Mouse (Mus musculus) central nervous system, embryonic 11.5 days (tissue): ENCODE results near the gene Shisa7. TPM values are rescaled to one million over a fixed set of nuclear protein-coding genes. Genes with fewer than 3 reads are reported as not detected.

Experiments
- polyA plus RNA-seq: library from polyadenylated mRNA; depleted of rRNA; stranded (reverse); fragments of >200 nt; gene quantifications from 2 replicates; pipeline ENCODE4 v1.2.3, GENCODE M21; 2012; rRNA removed

Shisa7 gene
- 14.0 and 22.4 TPM in 2 replicates for polyA plus RNA-seq

GRCm38 (mm10) chr7:4844245-4844916 lies at the start of gene Shisa7:
Gene Shisa7, minus strand, starts transcription at chr7:4844696.

DNA sequence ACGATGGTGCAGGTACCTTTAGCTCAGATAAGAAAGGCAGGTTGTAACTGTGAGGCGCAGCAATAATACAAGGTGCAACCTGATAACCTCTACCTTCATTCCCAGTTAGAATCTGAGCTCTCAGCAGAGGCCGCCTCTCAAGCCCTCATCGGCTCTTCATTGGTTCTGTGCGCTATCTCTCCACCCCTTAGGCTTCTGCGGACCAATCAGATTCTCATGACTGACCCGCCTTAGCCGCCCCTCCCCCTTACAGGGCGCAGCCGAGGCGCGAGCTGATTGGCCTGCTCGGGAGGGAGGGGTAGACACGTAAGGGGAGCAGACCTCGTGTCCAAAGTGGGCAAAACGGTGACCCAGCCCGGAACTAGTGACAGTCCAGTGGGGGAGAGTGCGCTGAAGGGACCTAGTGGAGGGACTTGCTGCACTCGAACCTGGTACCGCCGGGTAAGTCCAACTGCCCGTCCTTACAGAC lies 32.3 kb upstream of the Shisa7 start, which contains the start of gene Isoc2a:
TSS of gene Isoc2a (plus strand) at position 401 of the 469 bp plus-strand sequence.

GRCm38 (mm10) chr7:4870133-4870532 lies 25.6 kb upstream of the Shisa7 start, which contains the start of gene Isoc2b:
Gene Isoc2b, minus strand, starts transcription at chr7:4870258.

GRCm38 (mm10) chr7:4812303-4813104 lies 32.0 kb downstream of the Shisa7 start, which contains the start of gene Ube2s:
Gene Ube2s, minus strand, starts transcription at chr7:4812590.

GRCm38 (mm10) chr7:4792278-4793212 lies 52.0 kb downstream of the Shisa7 start, which contains the start of gene Rpl28:
Gene Rpl28, plus strand, starts transcription at chr7:4792874.

DNA sequence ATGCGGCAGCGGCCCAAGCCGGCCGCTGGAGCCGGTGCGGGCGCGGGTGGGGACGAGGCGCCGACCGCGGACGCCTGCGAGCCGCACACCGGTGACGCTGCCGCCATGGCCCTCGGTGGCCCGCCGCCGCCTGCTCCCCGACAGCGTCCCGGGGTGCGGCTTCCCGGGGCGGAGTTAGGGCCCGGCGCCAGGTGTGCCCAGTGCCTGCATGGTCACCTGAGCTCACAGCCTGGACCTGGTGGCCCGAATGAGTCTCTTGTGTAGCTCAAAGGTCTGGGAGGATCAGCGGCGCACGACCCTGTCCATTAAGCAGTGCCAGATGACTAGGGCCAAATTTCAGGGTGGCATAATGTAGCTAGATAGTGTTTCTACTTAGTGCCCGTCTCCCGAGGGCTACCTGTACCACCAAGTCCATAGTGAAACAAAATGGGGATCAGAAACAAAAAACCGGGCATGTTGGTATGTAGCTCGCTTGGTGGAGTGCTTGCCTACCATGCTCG lies 55.0 kb downstream of the Shisa7 start, which contains the start of gene Tmem238:
TSS of gene Tmem238 (minus strand) at position 221 of the 500 bp plus-strand sequence.

GRCm38 (mm10) chr7:4782759-4783158 lies 61.7 kb downstream of the Shisa7 start, which contains the start of the genes Il11 and Tmem190:
Gene Il11, minus strand, starts transcription at chr7:4782859.
Gene Tmem190, plus strand, starts transcription at chr7:4782937.

Other genes starting within 250 kb of the Shisa7 start
- 0.14 and 0.18 TPM in 2 replicates for gene Ptprh, start 240.7 kb downstream of the Shisa7 start, polyA plus RNA-seq
- gene Tmem86b, start 213.3 kb downstream of the Shisa7 start, polyA plus RNA-seq = 25.3 and 29.9 TPM in 2 replicates
- 80.4 and 91.8 TPM in 2 replicates for gene Ppp6r1, start 185.7 kb downstream of the Shisa7 start, polyA plus RNA-seq
- 57.7 and 58.5 TPM in 2 replicates for gene Hspbp1, start 159.6 kb downstream of the Shisa7 start, polyA plus RNA-seq
- gene Brsk1, start 154.1 kb downstream of the Shisa7 start, polyA plus RNA-seq = 43.1 and 53.5 TPM in 2 replicates
- gene Tmem150b, start 119.4 kb downstream of the Shisa7 start, polyA plus RNA-seq = 0.12 TPM in 1 of 2 replicates, not detected in the other
- 164 and 180 TPM in 2 replicates for gene Kmt5c, start 104.6 kb downstream of the Shisa7 start, polyA plus RNA-seq
- gene Cox6b2, start 91.6 kb downstream of the Shisa7 start, polyA plus RNA-seq = 73.2 and 102 TPM in 2 replicates
- gene Fam71e2, start 73.4 kb downstream of the Shisa7 start, polyA plus RNA-seq = not detected in 2 replicates
- gene Il11, start 61.8 kb downstream of the Shisa7 start, polyA plus RNA-seq = 0.10 and 0.12 TPM in 2 replicates
- not detected in 2 replicates for gene Tmem190, start 61.8 kb downstream of the Shisa7 start, polyA plus RNA-seq
- gene Tmem238, start 55.0 kb downstream of the Shisa7 start, polyA plus RNA-seq = 2.8 and 3.2 TPM in 2 replicates
- gene Rpl28, start 51.8 kb downstream of the Shisa7 start, polyA plus RNA-seq = 672 and 775 TPM in 2 replicates
- 468 and 512 TPM in 2 replicates for gene Ube2s, start 32.1 kb downstream of the Shisa7 start, polyA plus RNA-seq
- gene Isoc2b, start 25.6 kb upstream of the Shisa7 start, polyA plus RNA-seq = 2.3 and 2.8 TPM in 2 replicates
- gene Isoc2a, start 32.5 kb upstream of the Shisa7 start, polyA plus RNA-seq = 9.2 TPM in 2 replicates
- 0.17 and 0.24 TPM in 2 replicates for gene Gm36210, start 61.8 kb upstream of the Shisa7 start, polyA plus RNA-seq
- 11.2 and 12.9 TPM in 2 replicates for gene Zfp628, start 70.5 kb upstream of the Shisa7 start, polyA plus RNA-seq
- 7.2 and 22.6 TPM in 2 replicates for gene Nat14, start 77.3 kb upstream of the Shisa7 start, polyA plus RNA-seq
- 5.9 and 6.9 TPM in 2 replicates for gene Ssc5d, start 81.1 kb upstream of the Shisa7 start, polyA plus RNA-seq
- gene Sbk2, start 119.7 kb upstream of the Shisa7 start, polyA plus RNA-seq = 0.41 and 0.44 TPM in 2 replicates
- 0.06 and 0.21 TPM in 2 replicates for gene Sbk3, start 126.5 kb upstream of the Shisa7 start, polyA plus RNA-seq
- gene Zfp579, start 151.5 kb upstream of the Shisa7 start, polyA plus RNA-seq = 98.6 and 106 TPM in 2 replicates
- gene Zfp524, start 169.7 kb upstream of the Shisa7 start, polyA plus RNA-seq = 6.5 and 9.5 TPM in 2 replicates
- 48.2 and 52.4 TPM in 2 replicates for gene Fiz1, start 170.0 kb upstream of the Shisa7 start, polyA plus RNA-seq
- gene Gm44973, start 170.8 kb upstream of the Shisa7 start, polyA plus RNA-seq = not detected in 2 replicates
- gene Zfp865, start 175.7 kb upstream of the Shisa7 start, polyA plus RNA-seq = 34.0 and 43.5 TPM in 2 replicates
- gene Ccdc106, start 175.9 kb upstream of the Shisa7 start, polyA plus RNA-seq = 11.1 and 13.0 TPM in 2 replicates
- gene 4632433K11Rik, start 189.4 kb upstream of the Shisa7 start, polyA plus RNA-seq = not detected in 2 replicates
- gene Zfp784, start 193.8 kb upstream of the Shisa7 start, polyA plus RNA-seq = 2.4 and 4.1 TPM in 2 replicates
- 32.5 and 35.1 TPM in 2 replicates for gene Zfp580, start 206.8 kb upstream of the Shisa7 start, polyA plus RNA-seq
- gene U2af2, start 217.4 kb upstream of the Shisa7 start, polyA plus RNA-seq = 437 and 455 TPM in 2 replicates
- gene Epn1, start 235.5 kb upstream of the Shisa7 start, polyA plus RNA-seq = 105 and 111 TPM in 2 replicates